Mouse (Mus musculus): ENCODE data around the gene Socs1. TPM values are rescaled to one million over a fixed set of nuclear protein-coding genes. Genes with fewer than 3 reads are reported as not detected.

Socs1 gene
- total and polyA plus RNA-seq, 2 experiments = 0.18 to 1.2 TPM

DNA sequence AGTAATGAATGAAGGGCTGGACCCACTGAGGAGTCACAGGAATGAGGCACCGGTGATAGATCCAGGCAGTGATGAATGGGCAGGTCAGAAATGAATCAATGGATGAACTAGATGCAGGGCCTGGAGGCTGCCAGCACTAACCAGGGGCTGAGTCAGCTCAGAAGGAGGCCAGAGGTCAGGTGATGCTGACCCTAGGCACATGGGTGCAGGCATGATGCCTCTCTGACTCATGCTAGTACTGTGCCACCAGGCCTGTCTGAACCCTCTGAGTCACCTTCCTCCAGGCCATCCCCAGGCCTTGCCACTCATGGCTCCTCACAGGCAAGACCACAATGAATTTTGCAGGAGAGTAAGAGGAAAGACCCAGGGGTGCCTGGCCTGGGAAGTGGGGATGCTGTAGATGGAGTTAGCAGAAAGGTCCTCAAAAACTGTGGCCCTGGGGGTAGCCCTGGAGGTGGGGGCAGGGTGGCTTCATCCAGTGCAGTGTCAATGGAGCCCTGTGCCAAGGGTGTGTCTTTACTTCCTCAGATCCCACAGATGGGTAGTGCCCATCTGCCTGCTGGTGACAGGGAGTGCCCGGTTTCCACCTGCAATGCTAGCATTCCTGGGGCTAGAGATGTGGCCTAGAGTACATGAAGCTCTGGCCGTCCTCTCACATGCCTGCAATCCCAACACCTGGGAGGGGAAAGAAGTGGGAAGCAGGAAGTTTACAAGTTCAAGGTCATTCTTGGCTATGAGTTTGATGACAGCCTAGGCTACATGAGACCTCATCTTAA lies 30.6 kb downstream of the Socs1 start:
- Histone ChIP-seq H3K27me3 (ENCODE audit: control insufficient read depth, insufficient read depth, low read length) (no peaks in the 10 kb centered on the region), H3K4me1 (ENCODE audit: control insufficient read depth, insufficient read depth, low read length) (peaks cover 6% of the 10 kb centered on the region; the same call in 1 of the 2 replicates), H3K9ac (ENCODE audit: low read depth, low read length) (no peak overlapping the region), H3K4me3 (ENCODE audit: insufficient read depth, low read depth, low read length) (no peak overlapping the region), H3K27ac (replicated peaks; ENCODE audit: insufficient read depth, low read depth, low read length) (no peak overlapping the region), H3K79me2 (ENCODE audit: control insufficient read depth, insufficient read depth, low read length) (no peaks in the 10 kb centered on the region), H3K36me3 (ENCODE audit: control insufficient read depth, insufficient read depth, low read length) (no peaks in the 10 kb centered on the region)
- DNase-seq (ENCODE audit: extremely low read depth, low read depth, low spot score) = no peak
- no peak for TF ChIP-seq POLR2A (IDR thresholded peaks at IDR 0.05; ENCODE audit: extremely low read depth, insufficient read depth, low read length)
- WGBS = 83% methylated on average over 3 of the region's 3 CpGs

DNA sequence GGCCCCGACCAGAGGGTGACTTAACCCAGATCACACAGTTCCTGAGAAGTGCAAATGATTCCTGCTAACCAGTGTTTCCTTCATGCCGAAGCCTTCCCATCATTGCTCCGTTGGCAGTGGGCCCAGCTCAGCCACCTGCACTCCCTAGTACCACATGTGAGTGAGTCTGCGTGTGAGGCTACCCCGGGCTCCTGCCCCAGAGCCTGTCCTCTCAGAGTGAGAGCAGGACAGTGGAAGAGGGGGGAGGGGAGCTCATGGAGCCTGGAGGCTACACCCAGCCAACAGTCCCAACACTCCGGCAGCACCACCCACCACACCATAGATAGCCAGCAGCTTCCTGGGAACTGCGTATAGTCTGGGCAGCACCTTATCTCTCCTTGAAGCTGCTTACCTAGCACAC lies 35.5 kb downstream of the Socs1 start:
- Histone ChIP-seq H3K4me1 (ENCODE audit: control insufficient read depth, insufficient read depth, low read length) (no peaks in the 10 kb centered on the region), H3K27me3 (ENCODE audit: control insufficient read depth, insufficient read depth, low read length) (no peaks in the 10 kb centered on the region), H3K79me2 (ENCODE audit: control insufficient read depth, insufficient read depth, low read length) (no peaks in the 10 kb centered on the region), H3K9ac (ENCODE audit: low read depth, low read length) (no peak overlapping the region), H3K4me3 (ENCODE audit: insufficient read depth, low read depth, low read length) (no peak overlapping the region), H3K36me3 (ENCODE audit: control insufficient read depth, insufficient read depth, low read length) (no peaks in the 10 kb centered on the region), H3K27ac (replicated peaks; ENCODE audit: insufficient read depth, low read depth, low read length) (no peak overlapping the region)
- TF ChIP-seq POLR2A (IDR thresholded peaks at IDR 0.05; ENCODE audit: extremely low read depth, insufficient read depth, low read length) = no peak
- TF ChIP-seq CTCF (IDR thresholded peaks at IDR 0.05; ENCODE audit: low read depth, low read length) = no peak
- no peak for DNase-seq (ENCODE audit: extremely low read depth, low read depth, low spot score)
- 68% methylated on average over 7 of the region's 7 CpGs for WGBS

DNA sequence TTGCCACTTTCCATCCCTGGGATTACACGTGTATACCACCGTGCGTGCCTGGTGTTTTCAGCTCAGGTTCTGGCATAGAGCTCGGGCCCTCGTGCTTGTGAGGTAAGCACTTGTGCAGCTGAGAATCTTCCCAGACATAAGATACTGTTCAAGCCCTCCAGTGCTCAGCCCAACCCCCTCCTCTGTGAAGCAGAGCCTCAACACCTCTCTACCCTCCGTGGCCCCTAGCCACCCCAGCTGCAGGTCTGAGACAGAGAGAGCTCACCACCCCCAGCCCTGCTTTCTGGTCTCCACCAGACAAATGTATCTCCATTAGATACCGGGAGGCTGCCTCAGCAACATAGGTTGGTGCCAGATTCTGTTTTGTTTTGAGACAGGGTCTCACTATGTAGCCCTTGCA lies 36.1 kb downstream of the Socs1 start:
- H3K4me1 ChIP-seq (ENCODE audit: control insufficient read depth, insufficient read depth, low read length) = no peaks in the 10 kb centered on the region
- no peaks in the 10 kb centered on the region for H3K79me2 ChIP-seq (ENCODE audit: control insufficient read depth, insufficient read depth, low read length)
- DNase-seq (ENCODE audit: extremely low read depth, low read depth, low spot score) = no peak
- no peak overlapping the region for H3K27ac ChIP-seq (replicated peaks; ENCODE audit: insufficient read depth, low read depth, low read length)
- no peaks in the 10 kb centered on the region for H3K36me3 ChIP-seq (ENCODE audit: control insufficient read depth, insufficient read depth, low read length)
- 80% methylated on average over 7 of the region's 7 CpGs for WGBS
- TF ChIP-seq CTCF (IDR thresholded peaks at IDR 0.05; ENCODE audit: low read depth, low read length) (no peak), POLR2A (IDR thresholded peaks at IDR 0.05; ENCODE audit: extremely low read depth, insufficient read depth, low read length) (no peak)
- no peaks in the 10 kb centered on the region for H3K27me3 ChIP-seq (ENCODE audit: control insufficient read depth, insufficient read depth, low read length)
- no peak overlapping the region for H3K4me3 ChIP-seq (ENCODE audit: insufficient read depth, low read depth, low read length)
- no peak overlapping the region for H3K9ac ChIP-seq (ENCODE audit: low read depth, low read length)

DNA sequence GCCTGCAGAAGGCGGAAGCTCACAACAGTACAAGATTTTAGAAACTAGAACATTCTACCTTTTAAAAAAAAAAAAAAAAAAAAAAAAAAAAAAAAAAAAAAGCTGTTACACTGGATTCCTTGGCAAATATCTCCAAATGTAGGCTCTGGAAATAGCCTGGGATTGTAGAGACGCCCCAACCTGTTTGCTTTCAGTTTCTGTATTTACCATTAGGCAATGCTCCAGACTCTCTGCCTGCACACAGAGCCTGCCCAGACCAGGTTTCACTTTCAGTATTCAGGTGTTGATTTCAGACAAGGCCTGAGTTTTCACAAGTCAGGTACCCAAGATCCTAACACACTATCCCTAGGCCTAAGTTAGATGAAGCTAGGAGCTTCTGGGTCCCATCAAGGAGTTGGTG lies 44.3 kb downstream of the Socs1 start:
- H3K9ac ChIP-seq (ENCODE audit: low read depth, low read length) = no peak overlapping the region
- H3K4me1 ChIP-seq (ENCODE audit: control insufficient read depth, insufficient read depth, low read length) = peaks cover 11% of the 10 kb centered on the region; the same call in 1 of the 2 replicates
- H3K79me2 ChIP-seq (ENCODE audit: control insufficient read depth, insufficient read depth, low read length) = no peaks in the 10 kb centered on the region
- TF ChIP-seq POLR2A (IDR thresholded peaks at IDR 0.05; ENCODE audit: extremely low read depth, insufficient read depth, low read length) (no peak), CTCF (IDR thresholded peaks at IDR 0.05; ENCODE audit: low read depth, low read length) (no peak)
- no peaks in the 10 kb centered on the region for H3K27me3 ChIP-seq (ENCODE audit: control insufficient read depth, insufficient read depth, low read length)
- 46% methylated on average over 2 of the region's 2 CpGs for WGBS
- no peak overlapping the region for H3K4me3 ChIP-seq (ENCODE audit: insufficient read depth, low read depth, low read length)
- H3K27ac ChIP-seq (replicated peaks; ENCODE audit: insufficient read depth, low read depth, low read length) = peak overlapping the region; percentile 37; the same call in 1 of the 2 replicates
- H3K36me3 ChIP-seq (ENCODE audit: control insufficient read depth, insufficient read depth, low read length) = no peaks in the 10 kb centered on the region
- DNase-seq (ENCODE audit: extremely low read depth, low read depth, low spot score) = peak; percentile 82

DNA sequence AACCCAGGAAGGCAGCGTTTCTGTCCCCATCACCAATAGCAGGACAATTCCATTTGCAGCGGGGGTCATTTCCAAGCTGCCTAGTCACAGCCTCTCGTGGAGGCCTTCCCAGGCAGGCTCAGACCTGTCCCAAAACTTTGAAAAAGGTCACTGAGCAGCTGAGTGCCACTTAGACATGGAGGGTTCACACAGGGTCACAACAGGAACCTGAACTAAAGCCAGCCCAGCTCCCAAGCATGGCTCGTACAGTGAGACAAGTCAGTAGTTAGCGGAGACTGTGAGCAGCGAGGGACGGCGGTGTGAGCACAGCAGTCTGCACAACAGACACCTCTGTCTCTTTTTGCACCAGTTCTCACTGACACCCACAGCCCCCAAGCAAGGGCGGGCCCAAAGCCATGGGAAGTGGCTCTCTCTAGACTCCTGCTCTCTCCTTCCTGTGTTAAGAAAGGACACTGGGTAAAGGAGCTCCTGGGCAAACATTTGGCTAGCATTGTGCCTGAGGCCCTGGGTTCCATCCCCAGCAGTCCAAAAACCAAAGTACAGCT lies 45.4 kb downstream of the Socs1 start:
- DNase-seq (ENCODE audit: extremely low read depth, low read depth, low spot score) = no peak
- WGBS = 76% methylated on average over 9 of the region's 9 CpGs
- Histone ChIP-seq H3K27ac (replicated peaks; ENCODE audit: insufficient read depth, low read depth, low read length) (no peak overlapping the region), H3K27me3 (ENCODE audit: control insufficient read depth, insufficient read depth, low read length) (no peaks in the 10 kb centered on the region), H3K36me3 (ENCODE audit: control insufficient read depth, insufficient read depth, low read length) (no peaks in the 10 kb centered on the region), H3K79me2 (ENCODE audit: control insufficient read depth, insufficient read depth, low read length) (no peaks in the 10 kb centered on the region), H3K4me3 (ENCODE audit: insufficient read depth, low read depth, low read length) (no peak overlapping the region), H3K4me1 (ENCODE audit: control insufficient read depth, insufficient read depth, low read length) (peaks cover 11% of the 10 kb centered on the region; the same call in 1 of the 2 replicates), H3K9ac (ENCODE audit: low read depth, low read length) (no peak overlapping the region)
- TF ChIP-seq CTCF (IDR thresholded peaks at IDR 0.05; ENCODE audit: low read depth, low read length) (no peak), POLR2A (IDR thresholded peaks at IDR 0.05; ENCODE audit: extremely low read depth, insufficient read depth, low read length) (no peak)

DNA sequence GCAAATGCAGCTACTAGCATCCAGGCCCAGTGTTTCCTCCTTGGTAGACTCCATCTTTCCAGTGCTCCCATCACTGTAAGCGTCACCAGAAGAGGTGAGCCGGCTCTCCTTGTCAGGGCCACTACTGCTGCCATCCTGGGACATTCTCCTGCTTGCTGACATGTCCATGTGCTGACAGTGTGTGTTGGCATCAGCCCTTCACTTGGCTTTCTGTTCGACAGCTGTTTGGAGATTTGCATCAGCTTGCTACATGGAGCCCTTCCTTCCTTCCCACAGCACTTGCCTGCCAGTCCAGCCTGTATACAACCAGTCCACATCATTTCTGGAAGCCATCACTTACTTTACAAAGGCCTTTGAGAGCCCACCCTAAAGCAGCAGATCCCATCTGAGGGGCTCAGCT lies 46.5 kb downstream of the Socs1 start:
- H3K27me3 ChIP-seq (ENCODE audit: control insufficient read depth, insufficient read depth, low read length) = no peaks in the 10 kb centered on the region
- WGBS = 88% methylated on average over 3 of the region's 3 CpGs
- H3K4me1 ChIP-seq (ENCODE audit: control insufficient read depth, insufficient read depth, low read length) = peaks cover 11% of the 10 kb centered on the region; the same call in 1 of the 2 replicates
- TF ChIP-seq POLR2A (IDR thresholded peaks at IDR 0.05; ENCODE audit: extremely low read depth, insufficient read depth, low read length) (no peak), CTCF (IDR thresholded peaks at IDR 0.05; ENCODE audit: low read depth, low read length) (no peak)
- H3K4me3 ChIP-seq (ENCODE audit: insufficient read depth, low read depth, low read length) = no peak overlapping the region
- DNase-seq (ENCODE audit: extremely low read depth, low read depth, low spot score) = no peak
- no peaks in the 10 kb centered on the region for H3K79me2 ChIP-seq (ENCODE audit: control insufficient read depth, insufficient read depth, low read length)
- peak overlapping the region; percentile 43 for H3K27ac ChIP-seq (replicated peaks; ENCODE audit: insufficient read depth, low read depth, low read length)
- no peaks in the 10 kb centered on the region for H3K36me3 ChIP-seq (ENCODE audit: control insufficient read depth, insufficient read depth, low read length)
- H3K9ac ChIP-seq (ENCODE audit: low read depth, low read length) = no peak overlapping the region

All from liver, adult 2 months (tissue).